7 mouse cellular contexts compared by ENCODE assay signal in genomic region chr9:106453271-106454070, GRCm38 (mm10). TPM values are rescaled to one million over a fixed set of nuclear protein-coding genes. Genes with fewer than 3 reads are reported as not detected.
A peak's percentile ranks its signal among the peaks of the same experiment; 100 is the strongest.
DNase-seq lines count a peak whose midpoint lies in the region; ATAC-seq and TF ChIP-seq lines count a peak whose summit lies in the region.

Gene Pcbp4, plus strand, starts transcription at chr9:106453291.

- H3K4me3 ChIP-seq in G1E (ENCODE audit: low read depth, low read length), result peak within 1 kb of the TSS; percentile 73
- peak within 1 kb of the TSS; percentile 80 for H3K4me3 ChIP-seq in embryonic fibroblast, embryonic 13.5 days (ENCODE audit: insufficient read depth, low read length)
- H3K4me3 ChIP-seq in heart, postnatal 0 days (ENCODE audit: low read depth, low read length), result peak within 1 kb of the TSS; percentile 72
- peak within 1 kb of the TSS; percentile 62 for H3K4me3 ChIP-seq in liver, embryonic 15.5 days (replicated peaks)
- H3K4me3 ChIP-seq in neural tube, embryonic 11.5 days (ENCODE audit: low read depth, low read length), result peak within 1 kb of the TSS; percentile 90

- peaks cover 54% of the 10 kb centered on the region for H3K4me1 ChIP-seq in G1E (ENCODE audit: insufficient read depth, low read depth, low read length)
- H3K4me1 ChIP-seq in embryonic fibroblast, embryonic 13.5 days (ENCODE audit: control insufficient read depth, insufficient read depth, low read length), result peaks cover 18% of the 10 kb centered on the region
- H3K4me1 ChIP-seq in heart, postnatal 0 days (ENCODE audit: control insufficient read depth, insufficient read depth), result peaks cover 66% of the 10 kb centered on the region
- H3K4me1 ChIP-seq in liver, embryonic 15.5 days (replicated peaks), result peaks cover 54% of the 10 kb centered on the region
- peaks cover 56% of the 10 kb centered on the region for H3K4me1 ChIP-seq in neural tube, embryonic 11.5 days (ENCODE audit: control insufficient read depth, insufficient read depth, low read length)

- TF ChIP-seq EP300 in heart, postnatal 0 days (IDR thresholded peaks at IDR 0.05; ENCODE audit: low read depth), result no peak

- peaks cover 82% of the 10 kb centered on the region for H3K27me3 ChIP-seq in G1E (ENCODE audit: insufficient read depth, low read length)
- H3K27me3 ChIP-seq in heart, postnatal 0 days (ENCODE audit: control insufficient read depth, insufficient read depth, low read length), result no peaks in the 10 kb centered on the region
- H3K27me3 ChIP-seq in liver, embryonic 15.5 days, result peaks cover 52% of the 10 kb centered on the region
- H3K27me3 ChIP-seq in neural tube, embryonic 11.5 days (ENCODE audit: control insufficient read depth, insufficient read depth, low read length), result no peaks in the 10 kb centered on the region

- ATAC-seq in G1E (ENCODE audit: extremely low read depth, insufficient number of reproducible peaks, low FRiP score, poor library complexity, severe bottlenecking), result peak; percentile 29
- peak; percentile 71 for ATAC-seq in heart, postnatal 0 days (ENCODE audit: insufficient read depth, low read depth)
- peak; percentile 63 for ATAC-seq in liver, embryonic 15.5 days (ENCODE audit: insufficient read depth)
- peak; percentile 75 for ATAC-seq in neural tube, embryonic 11.5 days (ENCODE audit: insufficient read depth, low FRiP score, low TSS enrichment)

- no peaks in the 10 kb centered on the region for H3K36me3 ChIP-seq in G1E (replicated peaks)
- no peaks in the 10 kb centered on the region for H3K36me3 ChIP-seq in heart, postnatal 0 days (replicated peaks; ENCODE audit: control insufficient read depth, insufficient read depth, low read length)
- H3K36me3 ChIP-seq in liver, embryonic 15.5 days (replicated peaks), result no peaks in the 10 kb centered on the region; the same call in 1 of the 2 replicates
- H3K36me3 ChIP-seq in neural tube, embryonic 11.5 days (ENCODE audit: control insufficient read depth, insufficient read depth, low read length), result no peaks in the 10 kb centered on the region

- no peaks in the 10 kb centered on the region for H3K9me3 ChIP-seq in G1E (replicated peaks)
- no peaks in the 10 kb centered on the region for H3K9me3 ChIP-seq in heart, postnatal 0 days (replicated peaks; ENCODE audit: control insufficient read depth, low read length)
- no peaks in the 10 kb centered on the region for H3K9me3 ChIP-seq in liver, embryonic 15.5 days (replicated peaks)
- H3K9me3 ChIP-seq in neural tube, embryonic 11.5 days (ENCODE audit: control insufficient read depth, low read length), result no peaks in the 10 kb centered on the region

- peak within 1 kb of the TSS; percentile 79 for H3K27ac ChIP-seq in embryonic fibroblast, embryonic 13.5 days (ENCODE audit: insufficient read depth, low read length)
- peak within 1 kb of the TSS; percentile 78 for H3K27ac ChIP-seq in heart, postnatal 0 days (ENCODE audit: low read depth)
- H3K27ac ChIP-seq in liver, embryonic 15.5 days (replicated peaks), result peak within 1 kb of the TSS; percentile 31; the same call in 1 of the 2 replicates
- peak within 1 kb of the TSS; percentile 98 for H3K27ac ChIP-seq in neural tube, embryonic 11.5 days (ENCODE audit: low read depth, low read length)

- peak within 1 kb of the TSS; percentile 84 for H3K9ac ChIP-seq in heart, postnatal 0 days (replicated peaks; ENCODE audit: low read depth, low read length)
- peak within 1 kb of the TSS; percentile 52; the same call in 1 of the 2 replicates for H3K9ac ChIP-seq in liver, embryonic 15.5 days
- H3K9ac ChIP-seq in neural tube, embryonic 11.5 days (ENCODE audit: low read length), result peak within 1 kb of the TSS; percentile 96

- no peak for TF ChIP-seq CTCF in G1E (IDR thresholded peaks at IDR 0.05; ENCODE audit: low read depth, low read length)
- TF ChIP-seq CTCF in embryonic fibroblast, embryonic 13.5 days (IDR thresholded peaks at IDR 0.05; ENCODE audit: borderline replicate concordance, insufficient read depth, low read length), result no peak
- no peak for TF ChIP-seq CTCF in heart, postnatal 0 days (IDR thresholded peaks at IDR 0.05; ENCODE audit: low read depth)

- DNase-seq in G1E (ENCODE audit: low spot score), result peak; percentile 76
- peak; percentile 73 for DNase-seq in adrenal gland, postnatal 14 days
- DNase-seq in heart, postnatal 0 days (ENCODE audit: low spot score), result peak; percentile 63
- peak; percentile 87 for DNase-seq in kidney, postnatal 14 days
- peak; percentile 81 for DNase-seq in neural tube, embryonic 11.5 days (ENCODE audit: low spot score)

- under 1% methylated on average over 45 of the region's 74 CpGs for WGBS in heart, postnatal 0 days
- WGBS in liver, embryonic 15.5 days (ENCODE audit: insufficient replicate concordance), result under 1% methylated on average over 60 of the region's 74 CpGs
- WGBS in neural tube, embryonic 11.5 days, result 0% methylated on average over 55 of the region's 74 CpGs

- peak; percentile 52 for TF ChIP-seq POLR2A in embryonic fibroblast, embryonic 13.5 days (IDR thresholded peaks at IDR 0.05; ENCODE audit: low read depth, low read length)

- peak within 1 kb of the TSS; percentile 65 for H3K4me2 ChIP-seq in heart, postnatal 0 days (ENCODE audit: low read depth, low read length)
- peak within 1 kb of the TSS; percentile 88 for H3K4me2 ChIP-seq in liver, embryonic 15.5 days
- H3K4me2 ChIP-seq in neural tube, embryonic 11.5 days (ENCODE audit: low read depth), result peak within 1 kb of the TSS; percentile 99

RNA-seq across cellular contexts. Expression of gene Pcbp4, which starts in this region (rescaled TPM):
- total RNA-seq in G1E (2014; fragmentation: Nextera tagmentation), result 9.2 and 9.9 TPM in 2 replicates
- 2.8 and 3.0 TPM in 2 replicates for total RNA-seq in G1E (2017)
- polyA plus RNA-seq in G1E (2012), result 18.9 and 22.1 TPM in 2 replicates
- total RNA-seq in adrenal gland, postnatal 14 days (2021), result 24.3 and 32.2 TPM in 2 replicates
- polyA plus RNA-seq in embryonic fibroblast, embryonic 13.5 days (2011; ENCODE audit: insufficient read length, low read depth, missing spikeins), result 115 and 119 TPM in 2 replicates
- total RNA-seq in heart, postnatal 0 days (2014; rRNA removed; ENCODE audit: low replicate concordance), result 157 and 188 TPM in 2 replicates
- polyA plus RNA-seq in heart, postnatal 0 days (2015; fragmentation: Nextera tagmentation; extraction: Ambion mirVana), result 40.9 and 44.1 TPM in 2 replicates
- 7.4 and 9.1 TPM in 2 replicates for polyA plus RNA-seq in liver, embryonic 15.5 days (2015; fragmentation: Nextera tagmentation; extraction: Ambion mirVana)
- 267 and 278 TPM in 2 replicates for polyA plus RNA-seq in neural tube, embryonic 11.5 days (2014; fragmentation: Nextera tagmentation; extraction: Ambion mirVana)

Comparison
In these comparisons a context has a peak if more than half of its experiments do, and no peak if none do; other contexts are left out.
1. Peak in every context shown above with its lines: DNase-seq, ATAC-seq, H3K4me3 ChIP-seq and H3K27ac ChIP-seq.
2. H3K27ac ChIP-seq: peak in every context shown above with its lines; median percentile 98 in neural tube, embryonic 11.5 days; 79 in embryonic fibroblast, embryonic 13.5 days; 78 in heart, postnatal 0 days; 31 in liver, embryonic 15.5 days.